Mouse (Mus musculus) adrenal gland, postnatal 0 days (tissue): Measurements from ENCODE around the gene Rpl28. TPM values are rescaled to one million over a fixed set of nuclear protein-coding genes. Genes with fewer than 3 reads are reported as not detected.

ENCODE experiments used
- polyA plus RNA-seq: library from polyadenylated mRNA; unstranded; fragments of >200 nt; fragmentation: Nextera tagmentation; extraction: Ambion mirVana; gene quantifications from 2 replicates; pipeline ENCODE4 v1.2.1, GENCODE M21; 2015

The Rpl28 gene
- 286 and 311 TPM in 2 replicates for polyA plus RNA-seq

DNA sequence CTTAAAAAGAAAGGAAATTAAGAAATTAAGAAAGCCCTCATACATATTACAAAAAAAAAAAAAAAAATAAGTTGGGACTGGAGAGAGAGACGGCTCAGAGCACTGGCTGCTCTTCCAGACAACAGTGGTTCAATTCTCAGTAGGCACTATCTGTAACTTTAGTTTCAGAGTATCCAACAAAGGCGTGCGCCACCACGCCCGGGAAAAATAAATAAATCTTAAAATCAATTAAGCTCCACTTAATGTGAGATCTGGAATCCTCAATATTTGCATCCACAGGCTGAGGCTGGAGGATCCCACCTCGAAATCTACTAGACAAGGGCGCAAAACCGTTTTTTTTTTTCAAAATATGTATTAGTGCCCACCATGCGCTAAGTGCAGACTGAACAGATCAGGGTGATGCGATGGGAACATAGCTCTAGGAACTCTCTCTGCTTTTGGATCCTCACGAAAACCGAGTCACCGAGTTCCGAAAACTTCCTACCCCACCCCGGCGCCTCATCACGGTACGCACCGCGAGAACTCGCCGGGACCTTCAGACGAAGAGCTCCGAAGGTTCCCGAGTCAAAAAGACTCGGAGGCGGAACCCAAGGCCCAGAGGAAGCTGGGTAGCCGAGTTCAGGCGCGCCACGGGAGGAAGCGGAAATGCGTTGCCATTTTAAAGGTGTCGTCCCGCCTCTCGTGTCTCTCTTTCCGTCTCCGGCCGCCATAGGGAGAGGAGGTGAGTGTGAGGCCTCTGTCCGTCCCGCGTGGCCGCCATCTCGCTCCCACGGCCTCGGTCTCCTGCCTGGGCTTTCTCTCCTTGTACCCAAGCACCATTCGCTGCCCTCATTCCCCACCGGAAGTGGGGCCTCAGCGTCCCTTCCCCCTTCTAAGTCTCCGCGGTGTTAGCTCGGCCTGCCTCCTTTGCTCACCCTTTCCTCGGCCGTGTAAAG is at the start of gene Rpl28:
Gene Rpl28, plus strand, starts transcription at position 597 of the 935 bp plus-strand sequence.

DNA sequence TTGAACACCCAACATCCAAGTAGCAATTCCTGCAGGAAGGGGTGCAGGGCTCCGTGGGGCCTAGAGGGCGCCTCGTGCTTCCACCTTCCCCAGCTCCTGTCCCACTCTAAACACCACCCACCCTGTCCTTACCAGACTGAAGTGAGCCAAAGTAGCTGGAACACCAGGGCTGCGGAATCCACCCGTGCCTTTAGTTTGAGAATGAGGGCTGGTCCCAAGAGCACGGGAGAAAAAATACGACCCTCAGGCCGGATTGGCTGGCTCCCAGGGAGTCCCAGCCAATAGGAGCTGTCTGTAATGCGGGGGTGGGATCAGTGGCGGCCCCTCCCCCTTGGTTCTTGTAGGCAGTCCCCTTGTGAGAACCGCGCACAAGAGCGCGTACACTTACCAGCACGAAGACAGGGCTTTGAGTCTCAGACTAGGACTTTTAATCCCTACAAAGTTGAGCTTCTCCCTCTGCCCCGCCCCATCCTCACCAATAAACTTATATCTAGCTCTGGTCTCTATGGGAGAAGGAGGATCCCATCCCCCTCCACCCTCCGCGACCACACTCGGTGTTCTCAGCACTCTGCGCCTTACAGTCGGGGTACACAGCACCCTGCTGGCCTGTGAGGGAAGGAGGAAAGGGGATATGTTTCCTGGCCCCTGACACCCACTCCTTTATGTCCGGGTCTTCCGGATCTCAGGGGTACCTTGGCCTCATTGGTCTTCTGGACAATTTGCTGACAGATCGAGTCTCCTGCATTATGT is 39.7 kb upstream of the Rpl28 start, which contains the start of gene Cox6b2:
Gene Cox6b2, minus strand, starts transcription at position 274 of the 750 bp plus-strand sequence.

DNA sequence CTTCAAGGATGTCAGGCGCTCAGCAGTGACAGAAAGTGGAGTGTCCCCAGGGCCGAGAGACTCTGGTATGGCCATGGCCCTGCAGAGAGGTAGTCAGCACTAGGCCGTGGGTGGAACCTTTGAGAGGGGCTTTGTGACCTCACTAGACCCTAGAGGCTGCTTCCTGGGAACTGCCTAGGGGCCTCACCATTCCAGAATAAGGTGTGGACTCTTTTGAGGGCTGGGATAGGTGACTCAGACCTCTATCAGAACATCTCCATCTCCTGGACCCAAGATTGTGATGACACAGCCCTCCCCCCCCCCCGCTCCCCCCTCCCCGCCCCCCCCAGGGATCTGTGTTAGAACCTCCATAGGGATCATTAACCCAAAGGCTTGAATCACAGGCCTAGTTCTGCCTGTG is 21.5 kb upstream of the Rpl28 start, which contains the start of gene Fam71e2:
Gene Fam71e2, minus strand, starts transcription at position 101 of the 400 bp plus-strand sequence.

GRCm38 (mm10) chr7:4782759-4783158 is 9.9 kb upstream of the Rpl28 start, which contains the start of the genes Il11 and Tmem190:
Gene Il11 (minus strand): TSS chr7:4782859.
Gene Tmem190 (plus strand): TSS chr7:4782937.

GRCm38 (mm10) chr7:4789436-4789935 is 3.2 kb upstream of the Rpl28 start, which contains the start of gene Tmem238:
Gene Tmem238 (minus strand): TSS chr7:4789656.

DNA sequence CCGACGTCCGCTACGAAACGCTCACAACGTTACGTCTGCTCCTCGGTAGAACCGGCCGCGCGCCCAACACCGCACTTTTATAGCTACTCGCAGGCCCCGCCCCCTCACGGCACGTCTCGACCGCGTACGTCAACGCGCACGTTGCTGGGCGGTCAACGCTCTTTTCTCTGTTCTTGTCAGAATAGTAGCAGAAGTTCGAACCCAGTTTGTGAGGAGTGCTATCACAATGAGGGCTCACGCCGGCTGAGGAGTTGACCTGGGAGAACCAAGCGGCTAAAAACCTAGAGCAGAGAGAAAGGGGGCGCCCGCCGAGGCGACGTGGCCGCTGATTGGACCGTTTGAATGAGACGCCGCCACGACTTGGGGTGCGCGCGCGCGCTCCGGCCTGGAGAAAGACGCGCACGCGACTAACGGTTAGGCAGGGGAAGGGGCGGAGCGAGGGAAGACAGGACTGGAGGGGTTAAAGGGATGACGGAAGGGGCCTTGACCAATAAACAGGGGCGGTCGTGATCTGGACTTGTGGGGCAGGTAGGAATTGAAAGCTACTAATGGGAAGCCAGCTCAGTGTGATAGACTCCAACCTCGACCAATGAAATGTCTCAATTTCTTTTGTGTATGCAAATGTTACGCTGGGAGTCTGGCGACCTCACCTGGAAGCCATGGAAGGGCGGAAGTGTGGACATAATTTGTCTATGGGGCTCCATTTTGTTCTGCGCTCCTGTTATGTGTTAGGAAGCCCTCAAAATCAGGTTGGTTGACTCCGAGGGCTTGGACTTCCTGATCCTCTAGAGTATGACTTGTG is 19.8 kb downstream of the Rpl28 start, which contains the start of gene Ube2s:
Gene Ube2s, minus strand, starts transcription at position 288 of the 802 bp plus-strand sequence.

GRCm38 (mm10) chr7:4844245-4844916 is 51.7 kb downstream of the Rpl28 start, which contains the start of gene Shisa7:
Gene Shisa7 (minus strand): TSS chr7:4844696.

Other genes with a start within 250 kb of the Rpl28 start
- gene Syt5, start 245.3 kb upstream of the Rpl28 start, polyA plus RNA-seq = 18.2 and 32.3 TPM in 2 replicates
- gene Ptprh, start 188.8 kb upstream of the Rpl28 start, polyA plus RNA-seq = 0.03 TPM in 1 of 2 replicates, not detected in the other
- 1.1 and 1.4 TPM in 2 replicates for gene Tmem86b, start 161.5 kb upstream of the Rpl28 start, polyA plus RNA-seq
- gene Ppp6r1, start 133.9 kb upstream of the Rpl28 start, polyA plus RNA-seq = 6.7 and 6.9 TPM in 2 replicates
- gene Hspbp1, start 107.8 kb upstream of the Rpl28 start, polyA plus RNA-seq = 70.6 and 80.3 TPM in 2 replicates
- gene Brsk1, start 102.3 kb upstream of the Rpl28 start, polyA plus RNA-seq = 0.59 and 1.2 TPM in 2 replicates
- gene Tmem150b, start 67.6 kb upstream of the Rpl28 start, polyA plus RNA-seq = 0.10 and 0.24 TPM in 2 replicates
- gene Kmt5c, start 52.8 kb upstream of the Rpl28 start, polyA plus RNA-seq = 22.8 and 37.7 TPM in 2 replicates
- 53.7 and 57.2 TPM in 2 replicates for gene Cox6b2, start 39.8 kb upstream of the Rpl28 start, polyA plus RNA-seq
- gene Fam71e2, start 21.6 kb upstream of the Rpl28 start, polyA plus RNA-seq = not detected in 2 replicates
- 0.33 and 0.82 TPM in 2 replicates for gene Il11, start 10.0 kb upstream of the Rpl28 start, polyA plus RNA-seq
- gene Tmem190, start 9.9 kb upstream of the Rpl28 start, polyA plus RNA-seq = 0.38 TPM in 1 of 2 replicates, not detected in the other
- gene Tmem238, start 3.2 kb upstream of the Rpl28 start, polyA plus RNA-seq = 12.5 and 21.8 TPM in 2 replicates
- gene Ube2s, start 19.7 kb downstream of the Rpl28 start, polyA plus RNA-seq = 144 and 154 TPM in 2 replicates
- gene Shisa7, start 51.8 kb downstream of the Rpl28 start, polyA plus RNA-seq = 0.61 and 1.1 TPM in 2 replicates
- 38.4 and 57.5 TPM in 2 replicates for gene Isoc2b, start 77.4 kb downstream of the Rpl28 start, polyA plus RNA-seq
- 0.95 and 1.2 TPM in 2 replicates for gene Isoc2a, start 84.3 kb downstream of the Rpl28 start, polyA plus RNA-seq
- 0.09 and 0.10 TPM in 2 replicates for gene Gm36210, start 113.6 kb downstream of the Rpl28 start, polyA plus RNA-seq
- 3.5 and 4.1 TPM in 2 replicates for gene Zfp628, start 122.3 kb downstream of the Rpl28 start, polyA plus RNA-seq
- gene Nat14, start 129.2 kb downstream of the Rpl28 start, polyA plus RNA-seq = 6.9 and 7.6 TPM in 2 replicates
- gene Ssc5d, start 132.9 kb downstream of the Rpl28 start, polyA plus RNA-seq = 3.6 and 3.7 TPM in 2 replicates
- 0.19 TPM in 1 of 2 replicates, not detected in the other for gene Sbk2, start 171.5 kb downstream of the Rpl28 start, polyA plus RNA-seq
- gene Sbk3, start 178.3 kb downstream of the Rpl28 start, polyA plus RNA-seq = 0.18 TPM in 1 of 2 replicates, not detected in the other
- 20.7 and 21.3 TPM in 2 replicates for gene Zfp579, start 203.3 kb downstream of the Rpl28 start, polyA plus RNA-seq
- 8.4 and 12.0 TPM in 2 replicates for gene Zfp524, start 221.5 kb downstream of the Rpl28 start, polyA plus RNA-seq
- gene Fiz1, start 221.8 kb downstream of the Rpl28 start, polyA plus RNA-seq = 17.2 and 20.9 TPM in 2 replicates
- 2.2 and 3.8 TPM in 2 replicates for gene Gm44973, start 222.6 kb downstream of the Rpl28 start, polyA plus RNA-seq
- 4.2 and 4.6 TPM in 2 replicates for gene Zfp865, start 227.5 kb downstream of the Rpl28 start, polyA plus RNA-seq
- gene Ccdc106, start 227.7 kb downstream of the Rpl28 start, polyA plus RNA-seq = 6.2 and 11.3 TPM in 2 replicates
- gene 4632433K11Rik, start 241.2 kb downstream of the Rpl28 start, polyA plus RNA-seq = not detected in 2 replicates
- gene Zfp784, start 245.6 kb downstream of the Rpl28 start, polyA plus RNA-seq = 3.7 and 4.9 TPM in 2 replicates